Mouse (Mus musculus): ENCODE data around the gene Tmem121b.

Tmem121b gene

DNA sequence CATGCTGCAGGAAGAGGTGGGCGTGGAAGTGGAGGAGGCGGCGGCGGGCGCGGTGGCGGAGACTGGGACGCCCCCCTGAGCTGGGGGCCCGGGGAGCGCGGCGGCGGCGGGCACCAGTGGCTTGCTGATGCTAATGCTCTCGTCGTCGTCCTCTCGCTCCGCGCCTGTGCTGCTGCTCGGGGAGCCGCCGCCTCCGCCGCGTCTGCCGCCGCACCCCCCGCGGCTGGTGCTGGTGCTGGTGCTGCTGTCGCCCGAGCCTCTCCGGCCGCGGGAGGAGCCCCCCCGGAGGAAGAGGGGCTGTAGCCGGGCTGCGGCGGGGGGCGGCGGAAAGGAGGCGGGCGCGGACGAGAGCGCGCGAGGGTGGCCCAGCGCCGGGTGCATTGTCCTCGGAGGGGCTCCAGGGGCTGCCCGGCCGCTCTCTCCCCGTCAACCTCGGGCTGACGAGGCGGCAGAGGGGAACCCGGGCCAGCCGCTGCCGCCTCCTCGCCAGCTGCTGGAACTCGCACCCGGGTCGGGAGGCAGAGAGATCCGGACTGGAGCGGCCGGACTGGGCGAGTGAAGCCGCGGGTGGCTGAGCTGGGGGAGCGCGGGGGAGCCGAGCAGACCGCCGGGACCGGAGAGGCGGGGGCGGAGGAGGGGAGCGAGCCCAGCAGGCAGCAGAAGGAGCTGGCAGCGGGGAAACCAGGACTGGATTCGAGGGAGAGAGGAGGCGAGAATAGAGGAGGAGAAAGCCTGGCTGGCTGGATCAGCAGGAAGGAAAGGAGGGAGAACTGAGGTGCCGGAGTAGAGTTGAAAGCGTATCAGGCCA, at the start of gene Tmem121b:
Gene Tmem121b, minus strand, starts transcription at position 434 of the 808 bp plus-strand sequence.
- peak; percentile 47 for DNase-seq (ENCODE audit: low spot score)

DNA sequence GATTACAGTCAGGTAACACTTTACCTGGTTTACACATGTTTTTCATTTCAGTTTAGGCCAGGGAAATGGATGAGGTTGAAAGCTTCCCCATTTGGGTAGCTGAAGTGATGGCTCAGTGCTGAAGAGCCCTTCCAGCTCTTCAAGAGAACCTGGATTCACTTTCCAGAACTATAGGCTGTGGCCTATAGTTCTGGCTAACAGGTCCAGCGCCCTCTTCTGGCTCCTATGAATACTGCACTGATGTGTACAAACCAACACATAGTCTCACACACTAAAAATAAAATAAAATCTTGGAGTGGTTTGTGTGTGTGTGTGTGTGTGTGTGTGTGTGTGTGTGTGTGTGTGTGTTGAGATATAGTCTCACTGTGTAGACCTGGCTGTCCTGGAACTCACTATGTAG, 48.5 kb upstream of the Tmem121b start:
- no peak for DNase-seq (ENCODE audit: low spot score)

GRCm38 (mm10) chr6:120541386-120541785, 47.8 kb upstream of the Tmem121b start:
- no peak for DNase-seq (ENCODE audit: low spot score)

DNA sequence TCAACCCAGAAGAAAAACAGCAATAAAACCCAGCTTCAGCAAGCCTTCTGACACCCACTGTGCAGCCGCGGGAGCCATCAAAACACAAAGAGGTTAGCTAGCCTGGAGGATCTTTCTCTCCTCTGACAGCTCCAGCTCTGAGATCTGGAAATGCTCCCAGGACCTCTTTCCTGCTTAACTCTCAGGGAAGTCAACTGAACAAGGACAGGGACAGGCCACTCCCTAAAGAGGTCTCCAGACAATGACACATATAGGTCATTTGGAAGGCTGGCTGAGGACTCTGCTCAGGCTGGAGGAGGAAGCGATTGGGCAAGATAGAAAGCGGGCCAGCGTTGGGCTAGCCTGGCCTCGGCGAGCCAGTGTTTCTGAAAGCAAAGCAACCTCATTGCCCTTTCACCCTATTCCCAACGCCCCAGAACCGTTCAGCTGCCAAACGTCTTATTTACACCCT, 46.2 kb upstream of the Tmem121b start:
- no peak for DNase-seq (ENCODE audit: low spot score)

- peak; percentile 65 for DNase-seq (ENCODE audit: low spot score)
These were observed 45.6 kb upstream of the Tmem121b start for GRCm38 (mm10) chr6:120539132-120539759.

GRCm38 (mm10) chr6:120536337-120536736, 42.7 kb upstream of the Tmem121b start:
- no peak for DNase-seq (ENCODE audit: low spot score)

DNA sequence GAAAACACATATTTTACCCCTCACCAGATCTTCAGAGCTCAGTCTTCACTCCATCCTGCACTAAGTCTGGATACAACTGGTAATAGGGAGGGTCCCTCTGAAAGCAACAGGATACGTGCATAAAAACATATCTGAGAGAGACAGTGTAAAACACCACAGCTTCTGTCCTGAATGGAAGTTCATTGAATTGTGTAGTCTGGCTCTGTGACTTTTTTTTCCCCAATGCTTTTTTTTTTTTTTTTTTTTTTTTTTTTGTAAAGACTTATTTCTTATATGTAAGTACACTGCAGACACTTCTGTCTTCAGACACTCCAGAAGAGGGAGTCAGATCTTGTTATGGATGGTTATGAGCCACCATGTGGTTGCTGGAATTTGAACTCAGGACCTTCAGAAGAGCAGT, 39.0 kb upstream of the Tmem121b start:
- no peak for DNase-seq (ENCODE audit: low spot score)

DNA sequence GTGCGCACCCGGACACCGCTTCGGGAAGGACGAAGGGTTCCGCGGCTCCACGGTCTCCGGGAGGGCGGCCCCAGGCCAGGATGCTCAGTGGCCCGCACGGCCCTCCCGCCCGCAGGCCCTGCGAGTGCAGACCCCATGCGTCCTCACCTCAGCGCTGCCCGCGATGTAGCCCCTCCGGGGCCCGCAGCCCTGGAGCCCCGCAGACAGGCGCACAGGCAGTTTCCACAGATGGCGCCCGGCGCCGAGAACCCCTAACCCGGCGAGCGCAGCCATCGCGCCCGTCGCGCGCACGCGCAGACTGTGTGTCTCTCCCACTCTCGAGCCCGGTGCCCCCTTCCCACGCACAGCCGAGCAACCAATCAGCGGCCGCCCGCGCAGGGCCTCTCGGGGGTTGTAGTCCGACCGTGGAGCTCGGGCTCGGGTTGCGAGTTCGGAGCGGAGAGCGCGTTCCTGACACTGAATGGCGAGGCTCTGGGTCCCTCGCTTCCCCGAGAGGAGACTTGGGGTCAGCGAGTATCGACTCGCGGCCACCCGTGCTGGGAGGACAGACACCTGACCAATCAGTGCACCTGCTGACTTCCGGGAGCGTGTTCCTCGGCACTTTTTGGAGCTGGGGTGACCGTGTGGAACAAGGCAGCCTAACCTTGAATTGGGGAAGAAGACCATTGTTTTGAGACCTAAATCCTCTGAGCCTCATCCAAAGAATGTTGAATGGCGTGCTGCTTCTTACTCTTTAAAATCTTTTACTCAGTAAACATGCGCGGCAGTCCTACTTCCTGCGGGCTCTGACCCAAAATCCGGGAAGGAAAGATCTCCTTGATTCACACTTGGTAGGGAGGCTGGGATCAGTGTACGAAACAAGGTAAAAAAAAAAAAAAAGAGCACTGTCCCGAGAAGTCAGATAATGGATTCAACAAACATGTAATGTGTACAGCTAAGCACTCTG, 37.7 kb upstream of the Tmem121b start, which contains the start of gene Hdhd5:
Gene Hdhd5, minus strand, starts transcription at position 300 of the 946 bp plus-strand sequence.
- DNase-seq (ENCODE audit: low spot score): peak; percentile 93

- DNase-seq (ENCODE audit: low spot score): peak; percentile 52
These were observed 35.5 kb upstream of the Tmem121b start for GRCm38 (mm10) chr6:120529123-120529522.

GRCm38 (mm10) chr6:120524796-120525195, 31.2 kb upstream of the Tmem121b start:
- DNase-seq (ENCODE audit: low spot score): no peak

DNA sequence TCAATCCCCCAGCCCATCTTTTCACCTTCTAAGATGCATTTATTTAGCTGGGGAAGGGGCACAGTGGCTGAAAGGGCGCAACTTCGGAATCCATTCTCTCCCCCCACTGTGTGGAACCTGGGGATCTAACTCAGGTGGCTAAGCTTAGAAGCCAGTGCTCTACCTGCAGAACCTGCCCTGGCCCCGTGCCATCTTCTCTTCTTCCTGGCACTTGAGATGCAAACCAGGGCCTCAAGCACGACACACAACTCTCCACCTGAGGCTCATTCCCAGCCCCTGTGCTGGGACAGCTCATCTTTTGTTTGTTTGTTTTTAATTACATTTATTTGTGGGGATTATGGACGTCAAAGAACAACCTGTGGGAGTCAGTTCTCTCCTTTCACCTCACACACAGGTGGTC, 26.0 kb upstream of the Tmem121b start:
- DNase-seq (ENCODE audit: low spot score): no peak

DNA sequence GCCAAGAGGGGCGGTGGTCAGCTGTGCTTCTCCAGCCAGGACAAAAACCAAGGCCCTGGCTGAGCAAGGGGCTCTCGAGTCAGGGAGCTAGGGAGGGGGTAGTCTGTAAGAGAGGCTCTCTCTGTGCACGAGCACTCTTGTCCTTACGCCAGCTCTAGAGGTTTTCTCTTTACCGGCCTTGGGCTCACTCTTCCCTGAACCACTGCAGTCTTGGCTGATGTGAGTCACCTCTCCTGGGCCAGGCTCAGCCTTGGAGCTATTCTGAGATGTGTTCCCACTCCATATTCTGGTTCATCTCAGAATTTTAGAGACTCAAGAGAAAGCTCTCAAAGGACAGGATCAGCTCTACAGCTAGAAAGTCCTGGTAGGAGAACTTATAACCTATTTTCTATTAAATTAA, 23.7 kb upstream of the Tmem121b start:
- DNase-seq (ENCODE audit: low spot score): no peak

DNA sequence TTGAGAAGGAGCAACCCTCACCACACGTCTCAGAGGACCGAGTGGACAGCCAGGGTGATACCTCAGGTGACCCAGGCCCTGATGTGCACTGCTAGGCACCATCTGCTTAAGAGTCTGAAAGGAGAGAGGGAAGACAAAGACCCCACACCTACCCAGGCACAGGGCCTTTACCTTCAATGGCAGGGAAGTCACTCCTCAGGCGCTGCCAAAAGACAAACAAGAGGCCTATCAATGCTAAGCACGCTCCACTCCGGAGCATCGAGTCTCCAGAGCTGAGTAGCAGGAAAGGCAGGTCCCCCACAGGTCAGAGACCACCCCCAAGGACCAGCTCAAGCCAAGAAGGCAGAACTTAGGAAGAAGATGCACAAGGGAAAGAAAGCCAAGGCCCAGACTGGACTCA, 23.3 kb upstream of the Tmem121b start:
- DNase-seq (ENCODE audit: low spot score): no peak

DNA sequence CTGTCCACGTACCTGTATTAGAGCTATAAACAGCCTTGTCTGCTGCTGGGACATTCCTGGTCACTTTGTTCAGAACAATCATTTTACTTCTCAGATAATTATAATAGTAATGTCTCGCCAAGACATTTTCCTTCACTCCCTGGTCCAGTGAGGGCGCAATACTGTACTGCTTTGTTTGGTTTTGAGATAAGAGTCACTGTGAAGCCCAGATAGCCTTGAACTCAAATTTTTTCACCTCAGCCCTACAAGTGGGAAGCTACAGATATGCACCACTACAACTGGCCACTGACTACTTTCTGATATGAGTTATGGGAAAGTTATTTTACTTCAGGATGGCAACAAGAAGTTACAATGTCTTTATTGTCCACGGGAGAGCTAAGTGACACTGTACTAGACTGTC, 22.8 kb upstream of the Tmem121b start:
- no peak for DNase-seq (ENCODE audit: low spot score)

DNA sequence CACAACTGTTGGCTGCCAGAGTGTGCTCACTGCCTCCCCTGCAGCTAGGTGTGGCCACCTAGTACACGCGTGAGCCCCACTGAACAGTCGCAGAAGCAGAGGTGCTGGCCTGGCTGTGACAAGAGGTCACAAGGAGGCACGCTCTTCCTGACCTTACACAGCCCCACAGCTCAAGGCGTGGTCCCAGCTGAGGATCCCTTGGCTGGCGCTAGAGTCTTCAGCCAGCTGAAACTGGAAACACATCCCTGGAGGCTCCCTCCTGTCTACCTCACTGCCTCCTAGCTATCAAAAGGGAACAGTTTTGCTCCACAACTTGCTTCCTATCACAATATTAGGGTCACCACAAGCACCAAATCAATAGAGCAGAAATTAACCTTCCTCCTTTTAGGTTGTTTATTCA, 17.6 kb upstream of the Tmem121b start:
- DNase-seq (ENCODE audit: low spot score): no peak

GRCm38 (mm10) chr6:120510425-120510824, 16.8 kb upstream of the Tmem121b start:
- no peak for DNase-seq (ENCODE audit: low spot score)

DNA sequence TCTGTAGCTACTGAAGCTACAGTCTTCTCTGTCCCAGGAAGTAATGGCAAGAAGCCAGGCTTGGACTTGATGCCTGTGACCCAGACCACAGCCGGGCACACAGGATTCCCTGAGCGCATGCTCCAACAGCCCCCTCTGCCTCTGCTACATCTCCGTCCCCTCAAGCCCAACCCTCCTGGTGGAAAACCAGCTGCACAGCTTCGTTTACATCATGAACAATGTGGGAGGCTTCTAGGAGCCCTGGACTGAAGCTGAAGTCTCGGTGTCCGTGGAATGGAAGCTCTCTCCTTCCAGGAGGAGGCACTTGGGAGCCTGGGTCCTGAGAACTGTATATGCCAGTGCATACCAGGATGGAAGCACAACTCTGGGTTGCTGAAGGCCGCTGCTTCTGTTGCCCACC, 16.4 kb upstream of the Tmem121b start:
- DNase-seq (ENCODE audit: low spot score): no peak

DNA sequence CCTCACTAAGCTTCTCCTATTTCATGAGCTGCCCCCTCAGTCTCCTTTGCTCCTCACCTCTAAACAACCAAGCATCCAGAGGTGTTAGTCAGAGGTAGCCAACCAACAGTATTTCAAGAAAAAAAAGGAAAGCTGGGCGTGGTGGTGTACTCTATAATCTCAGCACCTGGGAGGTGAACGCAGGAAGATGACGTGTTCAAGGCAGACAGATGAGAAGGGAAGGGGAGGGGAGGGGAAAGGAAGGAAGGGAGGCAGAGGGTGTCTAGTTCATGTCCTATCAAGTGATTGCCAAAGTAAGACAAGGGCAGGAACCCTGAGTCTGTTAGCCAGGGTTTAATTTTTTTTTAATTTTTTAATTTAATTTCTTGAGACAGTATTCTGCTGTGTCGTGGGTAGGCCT, 15.0 kb upstream of the Tmem121b start:
- DNase-seq (ENCODE audit: low spot score): no peak

- DNase-seq (ENCODE audit: low spot score): no peak
These were observed 11.9 kb upstream of the Tmem121b start for GRCm38 (mm10) chr6:120505531-120505930.

DNA sequence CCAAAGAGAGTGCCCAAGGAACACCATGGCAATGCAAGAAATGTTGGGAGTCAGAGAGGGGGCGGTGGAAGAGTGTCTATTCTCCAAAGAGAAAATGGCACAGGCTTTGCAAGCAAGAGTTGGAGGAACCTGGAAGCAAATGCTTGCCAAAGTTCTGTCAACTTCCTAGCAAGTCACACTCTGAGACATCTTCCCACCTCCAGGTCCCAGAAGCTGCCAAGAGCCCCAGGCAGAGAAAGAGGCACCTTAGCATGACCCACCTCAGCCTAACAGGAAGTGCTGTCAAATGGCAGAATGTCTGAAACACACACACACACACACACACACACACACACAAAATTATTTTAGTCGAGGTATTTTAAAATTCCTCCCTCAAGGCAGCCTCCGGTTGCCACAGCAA, 10.4 kb upstream of the Tmem121b start:
- DNase-seq (ENCODE audit: low spot score): no peak

GRCm38 (mm10) chr6:120496544-120496943, 2.9 kb upstream of the Tmem121b start:
- no peak for DNase-seq (ENCODE audit: low spot score)
